Mouse (Mus musculus) urinary bladder, postnatal 25 days (tissue): ENCODE results near the gene Mctp1.
"Not testable (repeated sequence)": the region's sequence is repeated elsewhere in the genome, so short reads cannot be mapped to it uniquely, and the experiment has no call there.

Source experiments
- DNase-seq: peaks from one replicate; pipeline ENCODE4 v3.0.0; 2022; ENCODE audit warnings: low spot score

Gene Mctp1

GRCm38 (mm10) chr13:76481601-76482000, 97.3 kb downstream of the Mctp1 start:
- DNase-seq = no peak

- no peak for DNase-seq
Observed at GRCm38 (mm10) chr13:76482998-76483397, 98.7 kb downstream of the Mctp1 start.

- DNase-seq = no peak
Observed at GRCm38 (mm10) chr13:76484086-76484709, 99.9 kb downstream of the Mctp1 start.

GRCm38 (mm10) chr13:76515896-76516295, 131.6 kb downstream of the Mctp1 start:
- no peak for DNase-seq

GRCm38 (mm10) chr13:76523170-76523569, 138.8 kb downstream of the Mctp1 start:
- no peak for DNase-seq

GRCm38 (mm10) chr13:76527326-76527725, 143.0 kb downstream of the Mctp1 start:
- DNase-seq = no peak

GRCm38 (mm10) chr13:76527751-76528150, 143.4 kb downstream of the Mctp1 start:
- no peak for DNase-seq

GRCm38 (mm10) chr13:76529915-76530314, 145.6 kb downstream of the Mctp1 start:
- no peak for DNase-seq

- no peak for DNase-seq
Observed at GRCm38 (mm10) chr13:76530867-76531504, 146.7 kb downstream of the Mctp1 start.

GRCm38 (mm10) chr13:76547854-76548253, 163.5 kb downstream of the Mctp1 start:
- no peak for DNase-seq

- no peak for DNase-seq
Observed at GRCm38 (mm10) chr13:76560918-76561317, 176.6 kb downstream of the Mctp1 start.

GRCm38 (mm10) chr13:76561594-76561993, 177.3 kb downstream of the Mctp1 start:
- DNase-seq = no peak

GRCm38 (mm10) chr13:76564061-76564460, 179.7 kb downstream of the Mctp1 start:
- no peak for DNase-seq

GRCm38 (mm10) chr13:76566024-76566423, 181.7 kb downstream of the Mctp1 start:
- no peak for DNase-seq

- DNase-seq = no peak
Observed at GRCm38 (mm10) chr13:76567448-76567847, 183.1 kb downstream of the Mctp1 start.

GRCm38 (mm10) chr13:76568569-76569211, 184.4 kb downstream of the Mctp1 start:
- no peak for DNase-seq

- DNase-seq = no peak
Observed at GRCm38 (mm10) chr13:76579414-76579813, 195.1 kb downstream of the Mctp1 start.

GRCm38 (mm10) chr13:76585447-76585846, 201.1 kb downstream of the Mctp1 start:
- no peak for DNase-seq

- not testable (repeated sequence) for DNase-seq
Observed at GRCm38 (mm10) chr13:76590709-76591108, 206.4 kb downstream of the Mctp1 start.

- no peak for DNase-seq
Observed at GRCm38 (mm10) chr13:76591189-76591588, 206.9 kb downstream of the Mctp1 start.

- no peak for DNase-seq
Observed at GRCm38 (mm10) chr13:76591692-76592091, 207.4 kb downstream of the Mctp1 start.

- no peak for DNase-seq
Observed at GRCm38 (mm10) chr13:76592908-76593307, 208.6 kb downstream of the Mctp1 start.

GRCm38 (mm10) chr13:76597005-76597404, 212.7 kb downstream of the Mctp1 start:
- DNase-seq = no peak
